Mouse (Mus musculus): ENCODE results near the gene Zfp658. TPM values are rescaled to one million over a fixed set of nuclear protein-coding genes. Genes with fewer than 3 reads are reported as not detected.

Zfp658 gene
- total and polyA plus RNA-seq, 3 experiments = not detected

- no peak for DNase-seq (ENCODE audit: low read depth, low spot score)
- H3K36me3 ChIP-seq (ENCODE audit: control insufficient read depth in 1 of 2, insufficient read depth in 2 of 2, low read length in 2 of 2) = no peaks in the 10 kb centered on the region
- H3K4me1 ChIP-seq (ENCODE audit: control insufficient read depth in 1 of 2, insufficient read depth in 2 of 2, low read length in 2 of 2) = no peaks in the 10 kb centered on the region
- H3K27me3 ChIP-seq (ENCODE audit: control insufficient read depth in 1 of 2, insufficient read depth in 2 of 2, low read length in 2 of 2) = no peaks in the 10 kb centered on the region
- H3K4me3 ChIP-seq (ENCODE audit: control insufficient read depth in 1 of 2, insufficient read depth in 1 of 2, low read depth in 2 of 2, low read length in 2 of 2) = no peak overlapping the region
- H3K27ac ChIP-seq (ENCODE audit: control insufficient read depth, low read depth, low read length) = no peak overlapping the region
- H3K79me2 ChIP-seq (ENCODE audit: control insufficient read depth, insufficient read depth, low read length, poor library complexity) = no peaks in the 10 kb centered on the region
- H3K9ac ChIP-seq (ENCODE audit: control insufficient read depth, low read depth, low read length, poor library complexity, severe bottlenecking) = no peak overlapping the region
- TF ChIP-seq ZNF384 (IDR thresholded peaks at IDR 0.05; ENCODE audit: low read depth, low read length) (no peak), RAD21 (IDR thresholded peaks at IDR 0.05; ENCODE audit: low read depth, low read length) (no peak), ELF1 (IDR thresholded peaks at IDR 0.05; ENCODE audit: low read depth, low read length) (no peak), USF1 (IDR thresholded peaks at IDR 0.05; ENCODE audit: low read depth, low read length) (no peak)
- H3K9me3 ChIP-seq (replicated peaks; ENCODE audit: insufficient read depth, low read length) = no peaks in the 10 kb centered on the region
Measured at GRCm38 (mm10) chr7:43608316-43608824, 46.3 kb downstream of the Zfp658 start.

DNA sequence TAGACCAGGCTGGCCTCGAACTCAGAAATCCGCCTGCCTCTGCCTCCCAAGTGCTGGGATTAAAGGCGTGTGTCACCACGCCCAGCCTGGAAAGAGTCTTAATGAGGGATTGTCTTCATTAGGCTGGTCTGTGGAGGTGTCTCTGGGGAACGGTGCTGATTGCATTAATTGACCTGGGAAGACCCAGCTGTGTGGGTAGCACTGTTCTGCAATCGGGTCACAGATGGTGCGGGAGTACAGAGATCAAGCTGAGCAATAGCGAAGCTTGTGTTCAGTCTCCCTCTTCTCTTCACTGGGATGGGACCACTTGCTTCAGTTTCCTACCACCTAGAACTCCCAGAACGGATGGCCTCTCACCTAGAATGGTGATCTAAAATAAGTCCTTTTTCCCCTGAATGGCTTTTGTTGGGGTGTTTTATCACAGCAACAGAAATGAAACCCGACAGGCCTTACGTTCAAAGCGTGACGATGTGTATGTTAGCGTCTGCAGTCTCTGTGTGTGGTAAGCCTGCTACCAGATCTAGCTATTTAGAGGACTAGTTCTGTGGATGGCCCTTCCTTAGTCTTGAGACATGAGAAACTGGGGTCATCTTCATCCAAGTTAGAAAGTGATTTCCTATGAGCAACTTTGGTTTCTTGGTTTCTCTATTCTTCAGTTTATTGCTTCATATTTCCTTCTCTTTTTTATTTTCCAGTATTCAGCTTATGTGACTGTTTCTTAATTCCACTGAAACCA is 51.9 kb downstream of the Zfp658 start:
- no peak for TF ChIP-seq POLR2A (IDR thresholded peaks at IDR 0.05; ENCODE audit: control insufficient read depth in 1 of 2, insufficient read depth in 1 of 2, low read depth in 1 of 2, low read length in 2 of 2, poor library complexity in 1 of 2)
- TF ChIP-seq BHLHE40 (IDR thresholded peaks at IDR 0.05; ENCODE audit: borderline replicate concordance, low read depth, low read length) = no peak
- no peak for TF ChIP-seq MYB (IDR thresholded peaks at IDR 0.05; ENCODE audit: low read depth, low read length)
- TF ChIP-seq ZNF384 (IDR thresholded peaks at IDR 0.05; ENCODE audit: low read depth, low read length) = no peak
- no peak for DNase-seq (ENCODE audit: low read depth, low spot score)
- no peaks in the 10 kb centered on the region for H3K4me1 ChIP-seq (ENCODE audit: control insufficient read depth in 1 of 2, insufficient read depth in 2 of 2, low read length in 2 of 2)
- H3K9ac ChIP-seq (ENCODE audit: control insufficient read depth, low read depth, low read length, poor library complexity, severe bottlenecking) = no peak overlapping the region
- no peaks in the 10 kb centered on the region for H3K27me3 ChIP-seq (ENCODE audit: control insufficient read depth in 1 of 2, insufficient read depth in 2 of 2, low read length in 2 of 2)
- H3K79me2 ChIP-seq (ENCODE audit: control insufficient read depth, insufficient read depth, low read length, poor library complexity) = no peaks in the 10 kb centered on the region
- no peak overlapping the region for H3K27ac ChIP-seq (ENCODE audit: control insufficient read depth, low read depth, low read length)
- H3K9me3 ChIP-seq (replicated peaks; ENCODE audit: insufficient read depth, low read length) = no peaks in the 10 kb centered on the region
- no peak overlapping the region for H3K4me3 ChIP-seq (ENCODE audit: control insufficient read depth in 1 of 2, insufficient read depth in 1 of 2, low read depth in 2 of 2, low read length in 2 of 2)
- no peaks in the 10 kb centered on the region for H3K36me3 ChIP-seq (ENCODE audit: control insufficient read depth in 1 of 2, insufficient read depth in 2 of 2, low read length in 2 of 2)

GRCm38 (mm10) chr7:43622927-43623326 is 60.9 kb downstream of the Zfp658 start:
- Histone ChIP-seq H3K27me3 (ENCODE audit: control insufficient read depth in 1 of 2, insufficient read depth in 2 of 2, low read length in 2 of 2) (no peaks in the 10 kb centered on the region), H3K9me3 (replicated peaks; ENCODE audit: insufficient read depth, low read length) (no peaks in the 10 kb centered on the region), H3K27ac (ENCODE audit: control insufficient read depth, low read depth, low read length) (no peak overlapping the region), H3K36me3 (ENCODE audit: control insufficient read depth in 1 of 2, insufficient read depth in 2 of 2, low read length in 2 of 2) (no peaks in the 10 kb centered on the region), H3K79me2 (ENCODE audit: control insufficient read depth, insufficient read depth, low read length, poor library complexity) (no peaks in the 10 kb centered on the region), H3K4me3 (ENCODE audit: control insufficient read depth in 1 of 2, insufficient read depth in 1 of 2, low read depth in 2 of 2, low read length in 2 of 2) (no peak overlapping the region), H3K9ac (ENCODE audit: control insufficient read depth, low read depth, low read length, poor library complexity, severe bottlenecking) (no peak overlapping the region), H3K4me1 (ENCODE audit: control insufficient read depth in 1 of 2, insufficient read depth in 2 of 2, low read length in 2 of 2) (no peaks in the 10 kb centered on the region)
- no peak for TF ChIP-seq USF1 (IDR thresholded peaks at IDR 0.05; ENCODE audit: low read depth, low read length)
- DNase-seq (ENCODE audit: low read depth, low spot score) = no peak

- Histone ChIP-seq H3K9ac (ENCODE audit: control insufficient read depth, low read depth, low read length, poor library complexity, severe bottlenecking) (no peak overlapping the region), H3K79me2 (ENCODE audit: control insufficient read depth, insufficient read depth, low read length, poor library complexity) (no peaks in the 10 kb centered on the region), H3K4me3 (ENCODE audit: control insufficient read depth in 1 of 2, insufficient read depth in 1 of 2, low read depth in 2 of 2, low read length in 2 of 2) (no peak overlapping the region), H3K27me3 (ENCODE audit: control insufficient read depth in 1 of 2, insufficient read depth in 2 of 2, low read length in 2 of 2) (no peaks in the 10 kb centered on the region), H3K27ac (ENCODE audit: control insufficient read depth, low read depth, low read length) (no peak overlapping the region), H3K9me3 (replicated peaks; ENCODE audit: insufficient read depth, low read length) (no peaks in the 10 kb centered on the region), H3K4me1 (ENCODE audit: control insufficient read depth in 1 of 2, insufficient read depth in 2 of 2, low read length in 2 of 2) (no peaks in the 10 kb centered on the region), H3K36me3 (ENCODE audit: control insufficient read depth in 1 of 2, insufficient read depth in 2 of 2, low read length in 2 of 2) (no peaks in the 10 kb centered on the region)
- TF ChIP-seq POLR2AphosphoS5 (IDR thresholded peaks at IDR 0.05; ENCODE audit: borderline replicate concordance, low read depth, low read length) (no peak), GABPA (IDR thresholded peaks at IDR 0.05; ENCODE audit: low read depth, low read length) (no peak), MAZ (IDR thresholded peaks at IDR 0.05; ENCODE audit: low read depth, low read length) (no peak), POLR2AphosphoS2 (IDR thresholded peaks at IDR 0.05; ENCODE audit: low read length) (no peak), MAFK (IDR thresholded peaks at IDR 0.05; ENCODE audit: borderline replicate concordance, low read depth, low read length) (no peak), CHD1 (IDR thresholded peaks at IDR 0.05; ENCODE audit: low read depth, low read length) (no peak), ZMIZ1 (IDR thresholded peaks at IDR 0.05; ENCODE audit: low read depth, low read length) (no peak), ZNF384 (IDR thresholded peaks at IDR 0.05; ENCODE audit: low read depth, low read length) (no peak), TCF12 (IDR thresholded peaks at IDR 0.05; ENCODE audit: low read depth, low read length) (no peak), ELF1 (IDR thresholded peaks at IDR 0.05; ENCODE audit: low read depth, low read length) (no peak), NELFE (IDR thresholded peaks at IDR 0.05; ENCODE audit: low read depth, low read length) (no peak), UBTF (IDR thresholded peaks at IDR 0.05; ENCODE audit: borderline replicate concordance, insufficient read depth, low read depth, low read length) (no peak), USF2 (IDR thresholded peaks at IDR 0.05; ENCODE audit: borderline replicate concordance in 1 of 2, insufficient read depth in 1 of 2, low read depth in 1 of 2, low read length in 2 of 2) (no peak)
- DNase-seq (ENCODE audit: low read depth, low spot score) = no peak
Measured at GRCm38 (mm10) chr7:43623819-43624218, 61.8 kb downstream of the Zfp658 start.
